Mouse (Mus musculus): Measurements from ENCODE around the gene Yju2.

Yju2 gene

GRCm38 (mm10) chr17:55958918-55959728 is at the start of gene Yju2:
Gene Yju2 (plus strand): TSS chr17:55959099.
- under 1% methylated on average over 46 of the region's 46 CpGs for WGBS

GRCm38 (mm10) chr17:55931553-55932502 is 27.1 kb upstream of the Yju2 start:
- 1% methylated on average over 33 of the region's 33 CpGs for WGBS

- WGBS, result 60% methylated on average over 2 of the region's 2 CpGs
Measured at GRCm38 (mm10) chr17:55932635-55933034, 26.3 kb upstream of the Yju2 start.

GRCm38 (mm10) chr17:55933191-55933590 is 25.7 kb upstream of the Yju2 start:
- 98% methylated on average over 15 of the region's 15 CpGs for WGBS

- WGBS, result 23% methylated on average over 10 of the region's 10 CpGs
Measured at GRCm38 (mm10) chr17:55944387-55944865, 14.5 kb upstream of the Yju2 start.

GRCm38 (mm10) chr17:55944866-55945682 is 13.8 kb upstream of the Yju2 start:
- under 1% methylated on average over 56 of the region's 56 CpGs for WGBS

- WGBS, result 17% methylated on average over 5 of the region's 5 CpGs
Measured at GRCm38 (mm10) chr17:55945696-55946095, 13.2 kb upstream of the Yju2 start.

- WGBS, result 89% methylated on average over 4 of the region's 4 CpGs
Measured at GRCm38 (mm10) chr17:55948647-55949046, 10.3 kb upstream of the Yju2 start.

- 87% methylated on average over 2 of the region's 2 CpGs for WGBS
Measured at GRCm38 (mm10) chr17:55949400-55949799, 9.5 kb upstream of the Yju2 start, which contains the start of gene Zfp119b. Gene Zfp119b (minus strand): TSS chr17:55949500.

GRCm38 (mm10) chr17:55950601-55951000 is 8.3 kb upstream of the Yju2 start:
- WGBS, result 81% methylated on average over 9 of the region's 9 CpGs

- 86% methylated on average over 6 of the region's 6 CpGs for WGBS
Measured at GRCm38 (mm10) chr17:55952447-55953027, 6.4 kb upstream of the Yju2 start, which contains the start of gene Ebi3. Gene Ebi3 (plus strand): TSS chr17:55952640.

- WGBS, result 77% methylated on average over 6 of the region's 6 CpGs
Measured at GRCm38 (mm10) chr17:55953751-55954150, 5.1 kb upstream of the Yju2 start.

- 51% methylated on average over 16 of the region's 16 CpGs for WGBS
Measured at GRCm38 (mm10) chr17:55954229-55954628, 4.7 kb upstream of the Yju2 start.

GRCm38 (mm10) chr17:55956129-55956528 is 2.8 kb upstream of the Yju2 start:
- 8% methylated on average over 26 of the region's 26 CpGs for WGBS

GRCm38 (mm10) chr17:55956591-55956990 is 2.3 kb upstream of the Yju2 start:
- WGBS, result 24% methylated on average over 6 of the region's 6 CpGs

GRCm38 (mm10) chr17:55957168-55957567 is 1.7 kb upstream of the Yju2 start:
- WGBS, result 12% methylated on average over 9 of the region's 9 CpGs

- 78% methylated on average over 13 of the region's 13 CpGs for WGBS
Measured at GRCm38 (mm10) chr17:55957726-55958583, 944 bp upstream of the Yju2 start.

- 26% methylated on average over 2 of the region's 2 CpGs for WGBS
Measured at GRCm38 (mm10) chr17:55958584-55958886, 364 bp upstream of the Yju2 start.

- WGBS, result 69% methylated on average over 10 of the region's 10 CpGs
Measured at GRCm38 (mm10) chr17:55959946-55960740, 1.2 kb downstream of the Yju2 start.

All from cerebral cortex, adult 2 months (tissue).